Mouse (Mus musculus) cerebellum, postnatal 4 days (tissue): ENCODE results near the gene Cacna2d2.

Experiments used
- DNase-seq, 2 experiments: peaks; one replicate each; pipeline ENCODE4 v3.0.0; 2022; ENCODE audit warnings: low spot score in 2 of 2, mixed read lengths in 1 of 2

The Cacna2d2 gene

DNA sequence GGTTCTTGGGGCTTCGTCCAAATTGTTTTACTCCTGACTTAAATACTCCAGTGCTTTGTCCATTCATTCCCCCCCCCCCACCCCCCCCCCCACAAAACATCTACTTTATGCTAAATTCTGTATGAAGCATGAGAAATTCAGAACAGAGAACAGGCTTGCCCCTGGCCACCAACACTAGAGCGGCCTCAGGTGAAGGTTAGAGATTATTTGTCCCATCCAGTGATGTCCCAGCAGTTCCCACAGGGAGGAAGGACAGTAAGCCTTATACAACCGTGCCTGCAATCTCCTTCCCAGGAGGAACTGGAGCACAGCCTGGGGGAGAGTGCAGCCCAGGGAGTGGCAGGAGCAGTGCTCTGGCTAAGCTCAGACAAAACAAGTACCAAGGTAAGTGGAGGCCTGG is 179.2 kb downstream of the Cacna2d2 start, which contains the start of gene Naa80:
TSS of gene Naa80 (plus strand) at position 301 of the 400 bp plus-strand sequence.
- no peak for DNase-seq
